Mouse (Mus musculus) embryo, embryonic 11.5 days (tissue): ENCODE results near the gene Csmd2.

ENCODE experiments used
- DNase-seq: peaks from one replicate; pipeline ENCODE4 v3.0.0-alpha.2; 2012; ENCODE audit warnings: low read depth, low spot score

The Csmd2 gene

GRCm38 (mm10) chr4:128405576-128405975 lies 417.9 kb downstream of the Csmd2 start:
- DNase-seq, result no peak

- no peak for DNase-seq
These were observed 419.6 kb downstream of the Csmd2 start for GRCm38 (mm10) chr4:128407084-128407845.

GRCm38 (mm10) chr4:128411941-128412630 lies 424.4 kb downstream of the Csmd2 start:
- DNase-seq, result no peak

- DNase-seq, result no peak
These were observed 427.1 kb downstream of the Csmd2 start for GRCm38 (mm10) chr4:128414741-128415140.

- peak; percentile 14 for DNase-seq
These were observed 432.4 kb downstream of the Csmd2 start for GRCm38 (mm10) chr4:128419988-128420617.

GRCm38 (mm10) chr4:128422486-128422885 lies 434.8 kb downstream of the Csmd2 start:
- no peak for DNase-seq

GRCm38 (mm10) chr4:128425339-128425738 lies 437.7 kb downstream of the Csmd2 start:
- DNase-seq, result no peak

GRCm38 (mm10) chr4:128427261-128428030 lies 439.8 kb downstream of the Csmd2 start:
- DNase-seq, result no peak

GRCm38 (mm10) chr4:128428303-128429107 lies 440.8 kb downstream of the Csmd2 start:
- DNase-seq, result no peak

- DNase-seq, result no peak
These were observed 441.9 kb downstream of the Csmd2 start for GRCm38 (mm10) chr4:128429591-128429990.

- DNase-seq, result no peak
These were observed 452.9 kb downstream of the Csmd2 start for GRCm38 (mm10) chr4:128440550-128440949.

GRCm38 (mm10) chr4:128441228-128441627 lies 453.6 kb downstream of the Csmd2 start:
- DNase-seq, result no peak

- no peak for DNase-seq
These were observed 455.1 kb downstream of the Csmd2 start for GRCm38 (mm10) chr4:128442791-128443190.

- DNase-seq, result no peak
These were observed 458.0 kb downstream of the Csmd2 start for GRCm38 (mm10) chr4:128445514-128446260.

- DNase-seq, result no peak
These were observed 461.3 kb downstream of the Csmd2 start for GRCm38 (mm10) chr4:128448831-128449431.

- DNase-seq, result no peak
These were observed 462.5 kb downstream of the Csmd2 start for GRCm38 (mm10) chr4:128450137-128450536.

- peak; percentile 51 for DNase-seq
These were observed 463.3 kb downstream of the Csmd2 start for GRCm38 (mm10) chr4:128450974-128451373.

GRCm38 (mm10) chr4:128451383-128451794 lies 463.7 kb downstream of the Csmd2 start:
- no peak for DNase-seq

GRCm38 (mm10) chr4:128466708-128467107 lies 479.1 kb downstream of the Csmd2 start:
- no peak for DNase-seq

- no peak for DNase-seq
These were observed 480.4 kb downstream of the Csmd2 start for GRCm38 (mm10) chr4:128468040-128468439.
